Mouse (Mus musculus): ENCODE results near the gene Itprip. TPM values are rescaled to one million over a fixed set of nuclear protein-coding genes. Genes with fewer than 3 reads are reported as not detected.
A peak's percentile ranks its signal among the peaks of the same experiment; 100 is the strongest.

Gene Itprip
- polyA plus RNA-seq, 1 experiment: 8.0 TPM

DNA sequence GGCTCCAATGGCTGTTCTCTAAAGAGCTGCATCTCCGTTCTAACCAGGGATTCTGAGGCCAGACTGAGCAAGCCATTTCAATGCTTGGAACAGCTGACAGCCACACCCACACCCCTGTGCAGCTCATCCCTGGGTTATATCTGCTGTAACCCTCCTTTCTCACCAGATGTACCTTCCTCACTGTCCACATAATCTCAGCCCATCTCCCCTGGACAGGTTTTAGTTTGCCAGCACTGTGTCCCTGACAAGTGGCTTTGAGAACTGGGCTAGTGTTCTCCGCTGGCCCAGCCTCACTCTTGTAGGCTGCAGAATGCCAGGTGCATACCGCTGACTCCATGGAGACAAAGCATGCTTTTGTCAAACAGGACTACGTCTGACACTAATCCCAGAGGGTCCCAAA is 1.7 kb downstream of the Itprip start:
- H3K27ac ChIP-seq (ENCODE audit: insufficient read depth, low read depth, low read length): peak overlapping the region; percentile 1; the same call in 1 of the 2 replicates
- no peak for DNase-seq
- no peaks in the 10 kb centered on the region for H3K4me1 ChIP-seq (ENCODE audit: control insufficient read depth, insufficient read depth, low read length)
- H3K36me3 ChIP-seq (ENCODE audit: control insufficient read depth, insufficient read depth, low read length): no peaks in the 10 kb centered on the region
- WGBS: 54% methylated on average over 4 of the region's 4 CpGs
- no peak for TF ChIP-seq CTCF (conservative IDR thresholded peaks at IDR 0.05; ENCODE audit: insufficient read depth, insufficient read length, low read depth, low read length)
- no peak for TF ChIP-seq POLR2A (IDR thresholded peaks at IDR 0.05; ENCODE audit: low read depth, low read length)
- no peaks in the 10 kb centered on the region for H3K27me3 ChIP-seq (replicated peaks; ENCODE audit: control insufficient read depth, insufficient read depth, low read length)
- peak overlapping the region; percentile 67; the same call in 1 of the 2 replicates for H3K4me3 ChIP-seq (ENCODE audit: insufficient read depth, low read depth, low read length)

DNA sequence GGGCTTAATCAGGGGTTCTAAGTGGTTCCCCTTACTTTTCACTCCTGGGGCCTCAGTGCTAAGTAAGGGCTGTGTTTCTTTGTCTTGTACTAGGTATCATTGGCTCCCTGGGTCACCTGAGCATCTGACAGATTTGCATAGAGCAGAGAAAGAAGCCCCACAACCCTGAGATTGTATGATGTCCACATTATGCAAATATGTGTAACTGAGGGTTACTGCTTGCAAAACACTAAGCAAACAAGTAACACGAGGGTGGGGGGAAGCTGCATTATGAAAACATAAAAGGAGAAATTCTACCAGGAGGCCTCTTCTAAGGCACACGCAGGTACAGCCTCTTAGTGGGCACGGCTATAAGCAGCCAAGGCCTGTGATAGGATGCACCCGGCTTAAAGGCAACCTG is 3.8 kb downstream of the Itprip start:
- Histone ChIP-seq H3K4me3 (ENCODE audit: insufficient read depth, low read depth, low read length) (no peak overlapping the region), H3K4me1 (ENCODE audit: control insufficient read depth, insufficient read depth, low read length) (no peaks in the 10 kb centered on the region), H3K36me3 (ENCODE audit: control insufficient read depth, insufficient read depth, low read length) (no peaks in the 10 kb centered on the region), H3K27me3 (replicated peaks; ENCODE audit: control insufficient read depth, insufficient read depth, low read length) (no peaks in the 10 kb centered on the region), H3K27ac (ENCODE audit: insufficient read depth, low read depth, low read length) (no peak overlapping the region)
- WGBS: 75% methylated on average over 4 of the region's 4 CpGs
- TF ChIP-seq POLR2A (IDR thresholded peaks at IDR 0.05; ENCODE audit: low read depth, low read length): no peak
- TF ChIP-seq CTCF (conservative IDR thresholded peaks at IDR 0.05; ENCODE audit: insufficient read depth, insufficient read length, low read depth, low read length): no peak
- DNase-seq: no peak

DNA sequence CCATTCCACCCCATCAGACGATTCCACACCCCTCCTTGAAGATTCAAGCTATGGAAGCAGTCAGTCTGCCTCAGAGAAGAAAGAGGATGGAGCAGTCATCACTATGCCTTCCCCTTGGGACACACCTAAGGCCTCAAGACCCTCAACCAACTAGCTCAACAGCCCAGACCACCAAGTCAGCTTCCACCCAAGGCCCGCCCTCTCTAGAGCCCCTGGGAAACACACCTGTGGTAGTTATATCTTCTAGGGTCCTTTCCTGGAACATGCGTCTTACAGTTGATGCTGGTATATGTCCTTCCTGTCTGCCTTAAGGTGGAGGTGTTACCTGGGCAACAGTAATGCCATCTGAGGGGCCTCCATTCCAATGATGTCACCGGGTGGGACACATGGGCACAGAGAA is 4.9 kb downstream of the Itprip start:
- Histone ChIP-seq H3K36me3 (ENCODE audit: control insufficient read depth, insufficient read depth, low read length) (no peaks in the 10 kb centered on the region), H3K4me3 (ENCODE audit: insufficient read depth, low read depth, low read length) (no peak overlapping the region), H3K27ac (ENCODE audit: insufficient read depth, low read depth, low read length) (no peak overlapping the region), H3K27me3 (replicated peaks; ENCODE audit: control insufficient read depth, insufficient read depth, low read length) (no peaks in the 10 kb centered on the region), H3K4me1 (ENCODE audit: control insufficient read depth, insufficient read depth, low read length) (no peaks in the 10 kb centered on the region)
- WGBS: 90% methylated on average over 4 of the region's 4 CpGs
- DNase-seq: no peak
- TF ChIP-seq POLR2A (IDR thresholded peaks at IDR 0.05; ENCODE audit: low read depth, low read length) (no peak), CTCF (conservative IDR thresholded peaks at IDR 0.05; ENCODE audit: insufficient read depth, insufficient read length, low read depth, low read length) (no peak)

DNA sequence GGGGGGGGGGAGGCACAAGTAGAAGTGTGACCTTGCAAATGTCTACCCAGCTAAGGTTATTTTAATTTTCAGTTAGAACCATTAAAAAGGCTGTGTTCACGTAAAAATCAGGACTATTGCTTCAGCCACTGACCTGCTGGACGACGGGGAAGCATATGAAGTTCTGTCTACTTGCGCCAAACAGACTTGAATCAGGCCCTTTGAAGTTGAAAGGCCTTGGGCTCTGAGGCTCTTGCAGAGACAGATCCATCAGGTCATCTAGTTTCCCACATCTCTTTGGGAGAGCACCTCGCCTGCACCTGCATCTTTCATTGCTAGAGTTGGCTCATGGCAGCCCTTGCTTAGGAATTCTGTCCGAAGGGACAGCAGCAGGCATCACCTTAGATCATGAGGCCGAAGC is 5.8 kb downstream of the Itprip start:
- DNase-seq: no peak
- no peak overlapping the region for H3K27ac ChIP-seq (ENCODE audit: insufficient read depth, low read depth, low read length)
- 87% methylated on average over 7 of the region's 7 CpGs for WGBS
- H3K27me3 ChIP-seq (replicated peaks; ENCODE audit: control insufficient read depth, insufficient read depth, low read length): no peaks in the 10 kb centered on the region
- no peaks in the 10 kb centered on the region for H3K4me1 ChIP-seq (ENCODE audit: control insufficient read depth, insufficient read depth, low read length)
- H3K4me3 ChIP-seq (ENCODE audit: insufficient read depth, low read depth, low read length): no peak overlapping the region
- H3K36me3 ChIP-seq (ENCODE audit: control insufficient read depth, insufficient read depth, low read length): no peaks in the 10 kb centered on the region
- TF ChIP-seq POLR2A (IDR thresholded peaks at IDR 0.05; ENCODE audit: low read depth, low read length) (no peak), CTCF (conservative IDR thresholded peaks at IDR 0.05; ENCODE audit: insufficient read depth, insufficient read length, low read depth, low read length) (no peak)

GRCm38 (mm10) chr19:47910751-47911150 is 8.3 kb downstream of the Itprip start:
- WGBS: 83% methylated on average over 4 of the region's 4 CpGs
- H3K4me1 ChIP-seq (ENCODE audit: control insufficient read depth, insufficient read depth, low read length): no peaks in the 10 kb centered on the region

GRCm38 (mm10) chr19:47910117-47910618 is 8.9 kb downstream of the Itprip start:
- DNase-seq: no peak
- Histone ChIP-seq H3K4me3 (ENCODE audit: insufficient read depth, low read depth, low read length) (no peak overlapping the region), H3K36me3 (ENCODE audit: control insufficient read depth, insufficient read depth, low read length) (no peaks in the 10 kb centered on the region), H3K4me1 (ENCODE audit: control insufficient read depth, insufficient read depth, low read length) (no peaks in the 10 kb centered on the region), H3K27ac (ENCODE audit: insufficient read depth, low read depth, low read length) (peak overlapping the region; percentile 24; the same call in 1 of the 2 replicates), H3K27me3 (replicated peaks; ENCODE audit: control insufficient read depth, insufficient read depth, low read length) (no peaks in the 10 kb centered on the region)
- WGBS: 39% methylated on average over 4 of the region's 4 CpGs
- TF ChIP-seq POLR2A (IDR thresholded peaks at IDR 0.05; ENCODE audit: low read depth, low read length): no peak

More at GRCm38 (mm10) chr19:47910751-47911150, 8.3 kb downstream of the Itprip start:
- H3K27ac ChIP-seq (ENCODE audit: insufficient read depth, low read depth, low read length): no peak overlapping the region
- no peaks in the 10 kb centered on the region for H3K36me3 ChIP-seq (ENCODE audit: control insufficient read depth, insufficient read depth, low read length)
- no peak for DNase-seq
- no peaks in the 10 kb centered on the region for H3K27me3 ChIP-seq (replicated peaks; ENCODE audit: control insufficient read depth, insufficient read depth, low read length)
- H3K4me3 ChIP-seq (ENCODE audit: insufficient read depth, low read depth, low read length): no peak overlapping the region
- TF ChIP-seq CTCF (conservative IDR thresholded peaks at IDR 0.05; ENCODE audit: insufficient read depth, insufficient read length, low read depth, low read length): no peak
- TF ChIP-seq POLR2A (IDR thresholded peaks at IDR 0.05; ENCODE audit: low read depth, low read length): no peak

DNA sequence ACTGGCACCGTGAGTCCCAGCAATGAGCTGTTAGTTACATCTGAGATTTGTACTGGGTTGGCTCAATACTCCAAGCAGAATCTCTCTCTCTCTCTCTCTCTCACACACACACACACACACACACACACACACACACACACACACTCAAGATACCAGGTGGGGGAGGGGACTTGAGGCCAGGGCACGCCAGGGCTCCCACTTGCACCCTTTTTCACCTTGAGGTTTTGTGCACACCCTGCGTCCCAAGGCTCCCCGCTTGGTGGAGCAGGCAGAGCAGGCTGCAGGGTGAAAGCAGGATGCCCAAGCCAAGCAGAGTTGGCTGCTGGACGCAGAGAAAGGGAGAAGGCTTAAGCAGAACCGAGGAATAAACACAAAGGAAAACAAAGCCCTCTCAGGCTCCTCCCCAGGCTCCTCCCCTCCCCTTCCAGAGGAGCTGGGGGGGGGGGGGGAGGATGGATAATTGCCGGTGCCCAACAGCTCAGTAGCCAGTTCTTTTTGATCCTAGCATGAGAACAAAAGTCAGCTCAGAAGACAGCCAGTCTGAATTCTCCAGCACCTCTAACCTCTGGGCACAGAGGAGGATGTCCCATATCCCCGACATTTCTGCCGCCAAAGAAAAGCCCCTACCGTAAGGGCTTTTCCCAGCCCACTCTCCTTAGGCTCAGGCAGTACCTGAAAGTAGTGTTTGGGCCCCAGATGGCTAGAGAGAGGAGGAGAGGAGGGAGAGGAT is 9.5 kb downstream of the Itprip start:
- H3K27ac ChIP-seq (ENCODE audit: insufficient read depth, low read depth, low read length): peak overlapping the region; percentile 24; the same call in 1 of the 2 replicates
- WGBS: 6% methylated on average over 10 of the region's 10 CpGs
- H3K4me3 ChIP-seq (ENCODE audit: insufficient read depth, low read depth, low read length): peak overlapping the region; percentile 3; the same call in 1 of the 2 replicates
- TF ChIP-seq CTCF (conservative IDR thresholded peaks at IDR 0.05; ENCODE audit: insufficient read depth, insufficient read length, low read depth, low read length): no peak
- H3K36me3 ChIP-seq (ENCODE audit: control insufficient read depth, insufficient read depth, low read length): no peaks in the 10 kb centered on the region
- peak; percentile 47 for DNase-seq
- no peaks in the 10 kb centered on the region for H3K4me1 ChIP-seq (ENCODE audit: control insufficient read depth, insufficient read depth, low read length)
- no peaks in the 10 kb centered on the region for H3K27me3 ChIP-seq (replicated peaks; ENCODE audit: control insufficient read depth, insufficient read depth, low read length)
